Mouse (Mus musculus): ENCODE data around the gene Gm11559.
"Not testable (repeated sequence)": the region's sequence is repeated elsewhere in the genome, so short reads cannot be mapped to it uniquely, and the experiment has no call there.

Gm11559 gene

GRCm38 (mm10) chr11:99864176-99864575 is at the start of gene Gm11559:
Gene Gm11559 (plus strand): TSS chr11:99864476.
- not testable (repeated sequence) for DNase-seq (ENCODE audit: low read depth)

- DNase-seq (ENCODE audit: low read depth), result not testable (repeated sequence)
Measured at GRCm38 (mm10) chr11:99815566-99815965, 48.7 kb upstream of the Gm11559 start, which contains the start of gene Gm11564. Gene Gm11564 (minus strand): TSS chr11:99815666.

GRCm38 (mm10) chr11:99837966-99838365 is 26.3 kb upstream of the Gm11559 start, which contains the start of gene 2300003K06Rik:
Gene 2300003K06Rik (minus strand): TSS chr11:99838066.
- DNase-seq (ENCODE audit: low read depth), result no peak

DNA sequence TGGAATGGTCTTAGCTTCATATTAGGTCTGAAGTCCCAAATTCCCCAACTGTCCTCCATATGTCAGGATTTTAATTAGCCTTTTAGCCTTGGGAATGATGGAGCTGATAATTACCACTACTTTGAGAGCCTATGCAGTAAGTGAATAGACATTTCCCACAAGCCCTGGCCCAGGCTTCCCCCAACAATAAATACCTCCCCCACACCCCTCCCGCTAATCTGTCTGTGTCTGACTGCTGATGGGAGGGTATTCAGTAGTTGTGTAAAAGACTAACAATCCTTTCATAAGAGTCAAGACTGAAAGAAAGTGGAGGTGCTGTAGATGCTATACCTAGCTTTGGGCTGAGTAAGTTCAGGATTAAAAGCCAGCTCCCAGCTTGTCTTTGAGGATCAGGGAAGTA is 22.1 kb upstream of the Gm11559 start:
- no peak for DNase-seq (ENCODE audit: low read depth)

DNA sequence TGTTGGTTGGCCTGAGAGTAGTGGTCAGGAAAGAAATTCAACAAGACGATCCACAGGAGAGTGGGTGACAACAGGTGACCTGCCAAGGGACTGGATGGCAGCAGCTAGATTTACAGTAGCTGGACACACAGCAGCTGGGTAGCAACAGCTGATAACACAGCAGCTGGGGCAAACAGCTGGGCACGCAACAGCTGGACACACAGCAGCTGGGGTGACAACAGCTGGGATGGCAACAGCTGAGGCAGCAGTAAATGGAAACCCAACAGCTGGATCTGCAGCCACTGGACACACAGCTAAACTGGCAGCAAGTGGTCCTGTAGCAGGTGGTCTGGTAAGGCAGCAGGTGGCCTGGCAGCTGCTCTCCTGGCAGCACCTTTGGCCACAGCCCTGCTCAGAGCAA is 17.5 kb upstream of the Gm11559 start:
- no peak for DNase-seq (ENCODE audit: low read depth)

GRCm38 (mm10) chr11:99851508-99851907 is 12.8 kb upstream of the Gm11559 start, which contains the start of gene Krtap4-16:
Gene Krtap4-16 (minus strand): TSS chr11:99851608.
- no peak for DNase-seq (ENCODE audit: low read depth)

GRCm38 (mm10) chr11:99854121-99854520 is 10.2 kb upstream of the Gm11559 start:
- DNase-seq (ENCODE audit: low read depth), result no peak

GRCm38 (mm10) chr11:99857617-99858016 is 6.7 kb upstream of the Gm11559 start, which contains the start of gene Gm11568:
Gene Gm11568 (plus strand): TSS chr11:99857917.
- no peak for DNase-seq (ENCODE audit: low read depth)

GRCm38 (mm10) chr11:99858761-99859160 is 5.5 kb upstream of the Gm11559 start:
- DNase-seq (ENCODE audit: low read depth), result no peak

GRCm38 (mm10) chr11:99873089-99873488 is 8.8 kb downstream of the Gm11559 start, which contains the start of gene Krtap9-1:
Gene Krtap9-1 (plus strand): TSS chr11:99873389.
- DNase-seq (ENCODE audit: low read depth), result not testable (repeated sequence)

GRCm38 (mm10) chr11:99878887-99879286 is 14.6 kb downstream of the Gm11559 start, which contains the start of gene Gm11567:
Gene Gm11567 (plus strand): TSS chr11:99879187.
- not testable (repeated sequence) for DNase-seq (ENCODE audit: low read depth)

GRCm38 (mm10) chr11:99907620-99908019 is 43.3 kb downstream of the Gm11559 start, which contains the start of gene Krtap31-1:
Gene Krtap31-1 (plus strand): TSS chr11:99907920.
- DNase-seq (ENCODE audit: low read depth), result no peak

- no peak for DNase-seq (ENCODE audit: low read depth)
Measured at GRCm38 (mm10) chr11:99914451-99914850, 50.2 kb downstream of the Gm11559 start, which contains the start of gene Gm11565. Gene Gm11565 (plus strand): TSS chr11:99914751.
